Mouse (Mus musculus) G1E (cell line): ENCODE results near the gene Olfr317. TPM values are rescaled to one million over a fixed set of nuclear protein-coding genes. Genes with fewer than 3 reads are reported as not detected.

ENCODE experiments used
- ATAC-seq: 2 replicates; pipeline ENCODE4 v1.8.0; 2016; ENCODE audit warnings: mild to moderate bottlenecking; ENCODE audit not compliant: insufficient number of reproducible peaks, poor library complexity, low FRiP score, severe bottlenecking; ENCODE audit errors: extremely low read depth
- DNase-seq: peaks from one replicate; pipeline ENCODE4 v3.0.0; 2012; ENCODE audit warnings: low spot score
- H3K27me3 ChIP-seq: 2 replicates; pipeline ENCODE4 v1.6.1; 2012; ENCODE audit warnings: mild to moderate bottlenecking, low read length, inconsistent platforms; ENCODE audit not compliant: insufficient read depth
- H3K36me3 ChIP-seq: replicated peaks from 2 replicates; pipeline ENCODE3; 2012; ENCODE audit warnings: mild to moderate bottlenecking, inconsistent platforms
- H3K4me1 ChIP-seq: 2 replicates; pipeline ENCODE4 v1.6.1; 2012; ENCODE audit warnings: low read depth, low read length, inconsistent platforms, mixed read lengths; ENCODE audit not compliant: insufficient read depth
- H3K4me3 ChIP-seq: 2 replicates; pipeline ENCODE4 v1.5.1; 2012; ENCODE audit warnings: low read depth, mild to moderate bottlenecking, inconsistent platforms, low read length, moderate library complexity, mixed read lengths
- H3K9me3 ChIP-seq: replicated peaks from 2 replicates; pipeline ENCODE4 v1.6.1; 2012; ENCODE audit warnings: inconsistent platforms
- CTCF ChIP-seq: IDR thresholded peaks from 2 replicates; pipeline ENCODE4 v1.5.1; 2012; ENCODE audit warnings: low read depth, low read length, inconsistent platforms, mixed read lengths
- GATA1 ChIP-seq: IDR thresholded peaks from 2 replicates; pipeline ENCODE4 v1.6.1; 2012; ENCODE audit warnings: borderline replicate concordance, low read length, inconsistent platforms, mixed read lengths
- GATA2 ChIP-seq: IDR thresholded peaks from 2 replicates; pipeline ENCODE4 v1.6.1; 2012; ENCODE audit warnings: low read depth, low read length, inconsistent platforms, borderline replicate concordance
- POLR2AphosphoS5 ChIP-seq: IDR thresholded peaks from 2 replicates; pipeline ENCODE4 v1.6.1; 2012; ENCODE audit warnings: low read depth, low read length, inconsistent platforms; ENCODE audit not compliant: insufficient replicate concordance
- TAL1 ChIP-seq: conservative IDR thresholded peaks from 2 replicates; pipeline ENCODE4 v1.6.1; 2012; ENCODE audit warnings: low read depth, low read length, inconsistent platforms, mixed read lengths
- polyA plus RNA-seq: library from polyadenylated mRNA; stranded (reverse); fragments of >175 nt; gene quantifications from 2 replicates; pipeline ENCODE4 v1.2.3, GENCODE M21; 2012
- total RNA-seq, 2 experiments: library from RNA; stranded (forward) in 1 of 2; stranded (reverse) in 1 of 2; fragments of 200-1000 nt in 1 of 2; fragments of >200 nt in 1 of 2; fragmentation: Nextera tagmentation in 1 of 2; gene quantifications; 2 replicates each; pipeline ENCODE4 v1.2.3; 2014 to 2017

The Olfr317 gene
- total and polyA plus RNA-seq, 3 experiments, result not detected

GRCm38 (mm10) chr11:58709086-58709485 lies 29.9 kb downstream of the Olfr317 start:
- Histone ChIP-seq H3K36me3 (no peaks in the 10 kb centered on the region), H3K9me3 (no peaks in the 10 kb centered on the region), H3K4me1 (no peaks in the 10 kb centered on the region), H3K27me3 (no peaks in the 10 kb centered on the region), H3K4me3 (no peak overlapping the region)
- DNase-seq (no peak), ATAC-seq (no peak)
- TF ChIP-seq POLR2AphosphoS5, result no peak
- TF ChIP-seq TAL1, result no peak
- TF ChIP-seq CTCF, result no peak
- TF ChIP-seq GATA1, result no peak
- TF ChIP-seq GATA2, result no peak

- H3K4me3 ChIP-seq, result no peak within 1 kb of the TSS
- no peaks in the 10 kb centered on the region for H3K27me3 ChIP-seq
- no peak for ATAC-seq
- no peaks in the 10 kb centered on the region for H3K4me1 ChIP-seq
- TF ChIP-seq GATA2, result no peak
- no peak for TF ChIP-seq TAL1
- no peak for TF ChIP-seq GATA1
- no peak for TF ChIP-seq CTCF
- TF ChIP-seq POLR2AphosphoS5, result no peak
- H3K36me3 ChIP-seq, result no peaks in the 10 kb centered on the region
- peaks cover 8% of the 10 kb centered on the region for H3K9me3 ChIP-seq
- no peak for DNase-seq
Observed at GRCm38 (mm10) chr11:58698862-58699261, 40.1 kb downstream of the Olfr317 start, which contains the start of gene Olfr319. TSS of gene Olfr319 (plus strand) at chr11:58699162.

Other genes with a start within 250 kb of the Olfr317 start
Only the 20 nearest of the 31 such genes appear.
- not detected in 2 replicates for gene Olfr224, start 168.7 kb downstream of the Olfr317 start, total RNA-seq (2014; fragmentation: Nextera tagmentation)
- gene Olfr224, start 168.7 kb downstream of the Olfr317 start, total RNA-seq (2017), result 0.11 TPM in 1 of 2 replicates, not detected in the other
- not detected in 2 replicates for gene Olfr224, start 168.7 kb downstream of the Olfr317 start, polyA plus RNA-seq
- not detected in 2 replicates for gene Olfr325, start 161.5 kb downstream of the Olfr317 start, total RNA-seq (2014; fragmentation: Nextera tagmentation)
- gene Olfr325, start 161.5 kb downstream of the Olfr317 start, total RNA-seq (2017), result 0.16 TPM in 1 of 2 replicates, not detected in the other
- gene Olfr325, start 161.5 kb downstream of the Olfr317 start, polyA plus RNA-seq, result not detected in 2 replicates
- not detected in 2 replicates for gene Olfr324, start 144.1 kb downstream of the Olfr317 start, total RNA-seq (2014; fragmentation: Nextera tagmentation)
- 0.06 and 0.11 TPM in 2 replicates for gene Olfr324, start 144.1 kb downstream of the Olfr317 start, total RNA-seq (2017)
- not detected in 2 replicates for gene Olfr324, start 144.1 kb downstream of the Olfr317 start, polyA plus RNA-seq
- gene 2210407C18Rik, start 123.1 kb downstream of the Olfr317 start, total RNA-seq (2014; fragmentation: Nextera tagmentation), result not detected in 2 replicates
- gene 2210407C18Rik, start 123.1 kb downstream of the Olfr317 start, total RNA-seq (2017), result not detected in 2 replicates
- gene 2210407C18Rik, start 123.1 kb downstream of the Olfr317 start, polyA plus RNA-seq, result not detected in 2 replicates
- not detected in 2 replicates for gene Olfr323, start 108.7 kb downstream of the Olfr317 start, total RNA-seq (2014; fragmentation: Nextera tagmentation)
- 0.05 TPM in 1 of 2 replicates, not detected in the other for gene Olfr323, start 108.7 kb downstream of the Olfr317 start, total RNA-seq (2017)
- gene Olfr323, start 108.7 kb downstream of the Olfr317 start, polyA plus RNA-seq, result not detected in 2 replicates
- gene Trim58, start 98.7 kb downstream of the Olfr317 start, total RNA-seq (2014; fragmentation: Nextera tagmentation), result 19.0 TPM in 1 of 2 replicates, not detected in the other
- not detected in 2 replicates for gene Trim58, start 98.7 kb downstream of the Olfr317 start, total RNA-seq (2017)
- gene Trim58, start 98.7 kb downstream of the Olfr317 start, polyA plus RNA-seq, result not detected in 2 replicates
- not detected in 2 replicates for gene Olfr322, start 80.4 kb downstream of the Olfr317 start, total RNA-seq (2014; fragmentation: Nextera tagmentation)
- gene Olfr322, start 80.4 kb downstream of the Olfr317 start, total RNA-seq (2017), result under 0.01 and 0.16 TPM in 2 replicates
- gene Olfr322, start 80.4 kb downstream of the Olfr317 start, polyA plus RNA-seq, result not detected in 2 replicates
- not detected in 2 replicates for gene Olfr320, start 58.1 kb downstream of the Olfr317 start, total RNA-seq (2014; fragmentation: Nextera tagmentation)
- gene Olfr320, start 58.1 kb downstream of the Olfr317 start, total RNA-seq (2017), result 0.06 TPM in 1 of 2 replicates, not detected in the other
- gene Olfr320, start 58.1 kb downstream of the Olfr317 start, polyA plus RNA-seq, result not detected in 2 replicates
- not detected in 2 replicates for gene Olfr319, start 40.0 kb downstream of the Olfr317 start, total RNA-seq (2014; fragmentation: Nextera tagmentation)
- gene Olfr319, start 40.0 kb downstream of the Olfr317 start, total RNA-seq (2017), result 0.27 TPM in 1 of 2 replicates, not detected in the other
- not detected in 2 replicates for gene Olfr319, start 40.0 kb downstream of the Olfr317 start, polyA plus RNA-seq
- 0.45 TPM in 1 of 2 replicates, not detected in the other for gene Olfr318, start 15.2 kb downstream of the Olfr317 start, total RNA-seq (2014; fragmentation: Nextera tagmentation)
- gene Olfr318, start 15.2 kb downstream of the Olfr317 start, total RNA-seq (2017), result 0.06 and 0.33 TPM in 2 replicates
- not detected in 2 replicates for gene Olfr318, start 15.2 kb downstream of the Olfr317 start, polyA plus RNA-seq
- gene Olfr316, start 13.5 kb upstream of the Olfr317 start, total RNA-seq (2014; fragmentation: Nextera tagmentation), result not detected in 2 replicates
- 0.06 and 0.33 TPM in 2 replicates for gene Olfr316, start 13.5 kb upstream of the Olfr317 start, total RNA-seq (2017)
- not detected in 2 replicates for gene Olfr316, start 13.5 kb upstream of the Olfr317 start, polyA plus RNA-seq
- gene Olfr315, start 34.0 kb upstream of the Olfr317 start, total RNA-seq (2014; fragmentation: Nextera tagmentation), result not detected in 2 replicates
- gene Olfr315, start 34.0 kb upstream of the Olfr317 start, total RNA-seq (2017), result not detected in 2 replicates
- not detected in 2 replicates for gene Olfr315, start 34.0 kb upstream of the Olfr317 start, polyA plus RNA-seq
- not detected in 2 replicates for gene Olfr314, start 43.7 kb upstream of the Olfr317 start, total RNA-seq (2014; fragmentation: Nextera tagmentation)
- 0.05 and 0.06 TPM in 2 replicates for gene Olfr314, start 43.7 kb upstream of the Olfr317 start, total RNA-seq (2017)
- not detected in 2 replicates for gene Olfr314, start 43.7 kb upstream of the Olfr317 start, polyA plus RNA-seq
- not detected in 2 replicates for gene Fam183b, start 62.7 kb upstream of the Olfr317 start, total RNA-seq (2014; fragmentation: Nextera tagmentation)
- not detected in 2 replicates for gene Fam183b, start 62.7 kb upstream of the Olfr317 start, total RNA-seq (2017)
- not detected in 2 replicates for gene Fam183b, start 62.7 kb upstream of the Olfr317 start, polyA plus RNA-seq
- gene Olfr313, start 75.8 kb upstream of the Olfr317 start, total RNA-seq (2014; fragmentation: Nextera tagmentation), result not detected in 2 replicates
- 0.11 TPM in 1 of 2 replicates, not detected in the other for gene Olfr313, start 75.8 kb upstream of the Olfr317 start, total RNA-seq (2017)
- not detected in 2 replicates for gene Olfr313, start 75.8 kb upstream of the Olfr317 start, polyA plus RNA-seq
- gene Olfr312, start 90.0 kb upstream of the Olfr317 start, total RNA-seq (2014; fragmentation: Nextera tagmentation), result not detected in 2 replicates
- gene Olfr312, start 90.0 kb upstream of the Olfr317 start, total RNA-seq (2017), result 0.05 and 0.64 TPM in 2 replicates
- not detected in 2 replicates for gene Olfr312, start 90.0 kb upstream of the Olfr317 start, polyA plus RNA-seq
- not detected in 2 replicates for gene Olfr311, start 100.0 kb upstream of the Olfr317 start, total RNA-seq (2014; fragmentation: Nextera tagmentation)
- 0.33 TPM in 1 of 2 replicates, not detected in the other for gene Olfr311, start 100.0 kb upstream of the Olfr317 start, total RNA-seq (2017)
- not detected in 2 replicates for gene Olfr311, start 100.0 kb upstream of the Olfr317 start, polyA plus RNA-seq
- 13.9 and 15.1 TPM in 2 replicates for gene Gm12258, start 107.9 kb upstream of the Olfr317 start, total RNA-seq (2014; fragmentation: Nextera tagmentation)
- 8.7 and 8.8 TPM in 2 replicates for gene Gm12258, start 107.9 kb upstream of the Olfr317 start, total RNA-seq (2017)
- 0.21 and 0.62 TPM in 2 replicates for gene Gm12258, start 107.9 kb upstream of the Olfr317 start, polyA plus RNA-seq
- gene 2810021J22Rik, start 128.0 kb upstream of the Olfr317 start, total RNA-seq (2014; fragmentation: Nextera tagmentation), result 1.5 and 10.3 TPM in 2 replicates
- gene 2810021J22Rik, start 128.0 kb upstream of the Olfr317 start, total RNA-seq (2017), result 0.46 and 1.7 TPM in 2 replicates
- gene 2810021J22Rik, start 128.0 kb upstream of the Olfr317 start, polyA plus RNA-seq, result 0.02 TPM in 2 replicates
- 22.0 and 22.6 TPM in 2 replicates for gene Zfp39, start 165.0 kb upstream of the Olfr317 start, total RNA-seq (2014; fragmentation: Nextera tagmentation)
- gene Zfp39, start 165.0 kb upstream of the Olfr317 start, total RNA-seq (2017), result 5.5 and 7.0 TPM in 2 replicates
- 0.80 and 0.85 TPM in 2 replicates for gene Zfp39, start 165.0 kb upstream of the Olfr317 start, polyA plus RNA-seq